Mouse (Mus musculus): Measurements from ENCODE around the gene Snrnp35.

DNA sequence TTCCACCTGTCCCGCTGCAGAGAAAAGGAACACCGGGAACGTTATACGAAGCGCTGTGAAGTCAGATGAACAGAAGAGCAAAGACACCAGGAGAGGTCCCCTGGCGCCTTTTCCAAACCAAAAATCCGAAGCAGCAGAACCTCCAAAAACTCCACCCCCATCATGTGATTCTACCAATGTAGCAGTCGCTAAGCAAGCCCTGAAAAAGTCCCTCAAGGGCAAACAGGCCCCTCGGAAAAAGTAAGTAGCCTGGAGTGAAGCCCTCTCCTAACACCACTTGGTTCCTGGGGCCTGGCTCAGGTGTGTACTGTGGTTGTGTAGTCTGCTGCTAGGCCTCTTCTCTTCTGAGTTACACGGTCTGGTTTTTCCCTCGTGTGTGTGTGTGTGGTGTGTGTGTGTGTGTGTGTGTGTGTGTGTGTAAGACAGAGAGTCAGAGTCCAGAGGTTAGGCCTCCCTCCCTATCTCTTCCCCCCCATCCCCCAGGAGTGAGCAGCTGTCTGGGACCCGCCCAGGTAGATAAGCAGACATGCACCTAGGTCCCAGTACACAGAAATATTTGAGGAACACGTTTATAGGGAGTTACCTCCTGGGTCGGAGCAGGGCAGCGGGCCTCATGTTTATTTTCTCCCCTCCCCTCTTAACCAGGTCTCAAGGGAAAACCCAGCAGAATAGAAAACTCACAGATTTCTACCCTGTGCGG, 32.1 kb upstream of the Snrnp35 start:
- TF ChIP-seq CTCF (conservative IDR thresholded peaks at IDR 0.05; ENCODE audit: insufficient read depth, insufficient read length, low read depth, low read length) = no peak
- no peak for TF ChIP-seq POLR2A (IDR thresholded peaks at IDR 0.05; ENCODE audit: low read depth, low read length)

Measured in kidney, adult 2 months (tissue).